Mouse (Mus musculus) myocyte (in vitro differentiated cells): ENCODE data around the gene Cldn2. TPM values are rescaled to one million over a fixed set of nuclear protein-coding genes. Genes with fewer than 3 reads are reported as not detected.

Experiments
- H3K27me3 ChIP-seq: one replicate; pipeline ENCODE4 v1.6.1; 2011; ENCODE audit not compliant: control insufficient read depth, insufficient read depth, insufficient read length
- H3K36me3 ChIP-seq: one replicate; pipeline ENCODE4 v1.6.1; 2011; ENCODE audit not compliant: control insufficient read depth, insufficient read depth
- H3K4me2 ChIP-seq: one replicate; pipeline ENCODE4 v1.6.1; 2011; ENCODE audit warnings: low read depth, control low read depth
- H3K4me3 ChIP-seq: one replicate; pipeline ENCODE4 v1.5.1; 2011; ENCODE audit warnings: mild to moderate bottlenecking, control low read depth, moderate library complexity
- H3K79me2 ChIP-seq: one replicate; pipeline ENCODE4 v1.6.1; 2011; ENCODE audit not compliant: control insufficient read depth, insufficient read depth
- H3ac ChIP-seq: one replicate; pipeline ENCODE4 v1.6.1; 2011; ENCODE audit not compliant: control insufficient read depth, insufficient read length
- CEBPB ChIP-seq: IDR thresholded peaks from 2 replicates; pipeline ENCODE4 v1.6.1; 2011; ENCODE audit warnings: mild to moderate bottlenecking, moderate library complexity; ENCODE audit not compliant: poor library complexity, insufficient read depth, severe bottlenecking
- MYOD1 ChIP-seq, 3 experiments: IDR thresholded peaks; one replicate each; pipeline ENCODE4 v1.6.1; 2011; ENCODE audit warnings: control low read depth in 2 of 3, low read depth in 2 of 3, mild to moderate bottlenecking in 2 of 3, moderate library complexity in 1 of 3; ENCODE audit not compliant: insufficient read length in 2 of 3, control insufficient read depth in 1 of 3
- MYOG ChIP-seq, 3 experiments: IDR thresholded peaks; one replicate each; pipeline ENCODE4 v1.6.1; 2011; ENCODE audit warnings: control low read depth in 2 of 3, low read depth in 2 of 3, mild to moderate bottlenecking in 2 of 3; ENCODE audit not compliant: insufficient read length in 2 of 3, control insufficient read depth in 1 of 3, insufficient read depth in 1 of 3
- POLR2A ChIP-seq: IDR thresholded peaks from one replicate; pipeline ENCODE4 v1.6.1; 2011; ENCODE audit warnings: low read depth, mild to moderate bottlenecking, control low read depth, moderate library complexity; ENCODE audit not compliant: insufficient read length
- POLR2AphosphoS2 ChIP-seq: IDR thresholded peaks from one replicate; pipeline ENCODE4 v1.6.1; 2011; ENCODE audit warnings: low read depth, control low read depth; ENCODE audit not compliant: insufficient read length
- REST ChIP-seq: IDR thresholded peaks from one replicate; pipeline ENCODE4 v1.6.1; 2011; ENCODE audit warnings: mild to moderate bottlenecking, control low read depth, moderate library complexity; ENCODE audit not compliant: insufficient read depth, insufficient read length
- TCF12 ChIP-seq: IDR thresholded peaks from one replicate; pipeline ENCODE4 v1.6.1; 2011; ENCODE audit warnings: mild to moderate bottlenecking, control low read depth; ENCODE audit not compliant: poor library complexity, insufficient read depth, severe bottlenecking
- polyA plus RNA-seq: library from polyadenylated mRNA; unstranded; fragments of >200 nt; fragmentation: generic; extraction: Trizol; gene quantifications from one replicate; pipeline ENCODE4 v1.2.1, GENCODE M21; 2012; ENCODE audit warnings: missing spikeins

The Cldn2 gene
- polyA plus RNA-seq, 1 experiment, result 1.0 TPM

- Histone ChIP-seq H3K27me3 (no peaks in the 10 kb centered on the region), H3ac (no peak overlapping the region), H3K4me2 (peak overlapping the region; percentile 48), H3K79me2 (no peaks in the 10 kb centered on the region), H3K36me3 (no peaks in the 10 kb centered on the region), H3K4me3 (no peak overlapping the region)
- TF ChIP-seq CEBPB (no peak), MYOD1 (IDR thresholded peaks at IDR 0.05; ENCODE audit: control insufficient read depth in 1 of 3, insufficient read length in 2 of 3, low read depth in 2 of 3) (peak in 2 of 3 experiments; percentile 26 to 40), POLR2A (no peak), TCF12 (no peak), POLR2AphosphoS2 (no peak), MYOG (IDR thresholded peaks at IDR 0.05; ENCODE audit: control insufficient read depth in 1 of 3, insufficient read depth in 1 of 3, insufficient read length in 2 of 3, low read depth in 2 of 3) (peak in 1 of 3 experiments; percentile 21), REST (no peak)
Measured at GRCm38 (mm10) chrX:139859402-139859801, 58.8 kb downstream of the Cldn2 start.

Other genes starting within 250 kb of the Cldn2 start
- gene Rnf128, start 237.5 kb upstream of the Cldn2 start, polyA plus RNA-seq, result 5.2 TPM
- 1.8 TPM for gene Tbc1d8b, start 115.8 kb upstream of the Cldn2 start, polyA plus RNA-seq
- 0.13 TPM for gene Gm15013, start 86.3 kb upstream of the Cldn2 start, polyA plus RNA-seq
- gene Ripply1, start 18.5 kb upstream of the Cldn2 start, polyA plus RNA-seq, result 3.1 TPM
- gene Morc4, start 70.8 kb downstream of the Cldn2 start, polyA plus RNA-seq, result 9.6 TPM
- gene Rbm41, start 197.8 kb downstream of the Cldn2 start, polyA plus RNA-seq, result 1.3 TPM